Comparison of ENCODE assay signal across 28 mouse cellular contexts in the genomic region with DNA sequence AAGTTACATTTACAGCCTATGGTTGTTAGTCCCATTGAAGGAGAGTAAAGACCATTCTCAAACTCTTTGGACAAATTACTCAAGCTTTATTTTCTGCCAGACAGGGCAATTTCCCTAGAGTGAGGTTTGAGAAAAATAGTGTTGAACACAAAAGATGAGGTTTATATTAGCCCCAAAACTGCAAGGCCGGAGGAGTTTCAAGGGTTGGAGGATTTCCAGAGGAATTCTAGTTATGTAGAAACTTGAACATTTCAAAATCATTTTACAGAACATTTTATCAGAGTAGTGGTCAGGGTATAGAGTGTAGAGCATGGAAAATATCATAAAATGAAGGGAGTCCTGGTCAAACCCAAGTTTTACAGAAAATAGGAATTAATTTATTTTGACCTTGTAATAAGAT. TPM values are rescaled to one million over a fixed set of nuclear protein-coding genes. Genes with fewer than 3 reads are reported as not detected.
A peak's percentile ranks its signal among the peaks of the same experiment; 100 is the strongest.
DNase-seq lines count a peak whose midpoint lies in the region; ATAC-seq lines count a peak whose summit lies in the region.
"Had no signal": no experiment of that assay in that cellular context is flagged by ENCODE, and none has a peak within 500 bp of the region (broad histone marks: within the 10 kb centered on the region; RNA-seq: fewer than 3 reads in every experiment).

No protein-coding gene starts in this region.

- no peaks in the 10 kb centered on the region for H3K36me3 ChIP-seq in embryonic facial prominence, embryonic 14.5 days (ENCODE audit: control insufficient read depth, insufficient read depth, low read length)
- peaks cover 21% of the 10 kb centered on the region for H3K36me3 ChIP-seq in embryonic facial prominence, embryonic 10.5 days (replicated peaks)
- no peaks in the 10 kb centered on the region for H3K36me3 ChIP-seq in lung, embryonic 16.5 days (ENCODE audit: control insufficient read depth, insufficient read depth, low read length)
- H3K36me3 ChIP-seq: embryonic facial prominence, embryonic 12.5 days; heart, embryonic 10.5 days; hindbrain, embryonic 13.5 days had no signal

- no peak overlapping the region for H3K4me2 ChIP-seq in embryonic facial prominence, embryonic 14.5 days (ENCODE audit: low read depth, low read length)
- H3K4me2 ChIP-seq in lung, embryonic 16.5 days (ENCODE audit: low read depth, low read length), result no peak overlapping the region
- H3K4me2 ChIP-seq: embryonic facial prominence, embryonic 12.5 days; hindbrain, embryonic 13.5 days had no signal

- no peak overlapping the region for H3K27ac ChIP-seq in embryonic facial prominence, embryonic 14.5 days (replicated peaks; ENCODE audit: low read depth, low read length)
- no peak overlapping the region for H3K27ac ChIP-seq in embryonic facial prominence, embryonic 10.5 days (replicated peaks)
- no peak overlapping the region for H3K27ac ChIP-seq in lung, embryonic 16.5 days (ENCODE audit: low read length)
- H3K27ac ChIP-seq: embryonic facial prominence, embryonic 12.5 days; forebrain, embryonic 10.5 days; heart, embryonic 10.5 days; hindbrain, embryonic 13.5 days; hindbrain, postnatal 0 days had no signal

- H3K27me3 ChIP-seq in embryonic facial prominence, embryonic 14.5 days (replicated peaks; ENCODE audit: control insufficient read depth, insufficient read depth, low read length), result no peaks in the 10 kb centered on the region
- H3K27me3 ChIP-seq in embryonic facial prominence, embryonic 10.5 days (replicated peaks; ENCODE audit: low read depth, poor library complexity, severe bottlenecking), result no peaks in the 10 kb centered on the region
- no peaks in the 10 kb centered on the region for H3K27me3 ChIP-seq in lung, embryonic 16.5 days (ENCODE audit: control insufficient read depth, insufficient read depth, low read depth, low read length)
- H3K27me3 ChIP-seq: embryonic facial prominence, embryonic 12.5 days; hindbrain, embryonic 13.5 days had no signal

- no peak overlapping the region for H3K4me3 ChIP-seq in embryonic facial prominence, embryonic 14.5 days (ENCODE audit: low read depth, low read length)
- no peak overlapping the region for H3K4me3 ChIP-seq in embryonic facial prominence, embryonic 10.5 days
- no peak overlapping the region for H3K4me3 ChIP-seq in lung, embryonic 16.5 days (ENCODE audit: low read length)
- H3K4me3 ChIP-seq: embryonic facial prominence, embryonic 12.5 days; forebrain, embryonic 10.5 days; heart, embryonic 10.5 days; hindbrain, embryonic 13.5 days had no signal

- DNase-seq in embryonic facial prominence, embryonic 14.5 days (ENCODE audit: low spot score), result peak; percentile 51
- no peak for DNase-seq in embryonic facial prominence, embryonic 10.5 days (ENCODE audit: low spot score)
- DNase-seq in lung, postnatal 25 days (ENCODE audit: low spot score), result no peak
- peak; percentile 81 for DNase-seq in NIH3T3 (ENCODE audit: low read depth)
- no peak for DNase-seq in layer of hippocampus, postnatal 14 days (ENCODE audit: low spot score in 2 of 2)
- no peak for DNase-seq in heart, postnatal 36 days
- DNase-seq: adrenal gland, adult 8-10 months; adrenal gland, postnatal 36 days; cerebellum, adult 2 months; cerebellum, postnatal 14 days; embryo, embryonic 11 days; gastrocnemius, postnatal 36 days; heart, adult 11 months; heart, postnatal 10 days had no signal

- WGBS in embryonic facial prominence, embryonic 14.5 days, result 41% methylated on average over 1 of the region's 1 CpGs
- WGBS in embryonic facial prominence, embryonic 10.5 days, result 92% methylated on average over 1 of the region's 1 CpGs
- 25% methylated on average over 1 of the region's 1 CpGs for WGBS in lung, embryonic 16.5 days

- no peak overlapping the region for H3K9ac ChIP-seq in embryonic facial prominence, embryonic 14.5 days (ENCODE audit: low read depth, low read length)
- H3K9ac ChIP-seq in lung, embryonic 16.5 days (ENCODE audit: low read length), result no peak overlapping the region
- H3K9ac ChIP-seq: embryonic facial prominence, embryonic 12.5 days; hindbrain, embryonic 13.5 days had no signal

- no peaks in the 10 kb centered on the region for H3K4me1 ChIP-seq in embryonic facial prominence, embryonic 14.5 days (ENCODE audit: control insufficient read depth, insufficient read depth, low read length)
- H3K4me1 ChIP-seq in embryonic facial prominence, embryonic 10.5 days, result no peaks in the 10 kb centered on the region
- no peaks in the 10 kb centered on the region for H3K4me1 ChIP-seq in lung, embryonic 16.5 days (replicated peaks; ENCODE audit: control insufficient read depth, insufficient read depth, low read length)
- H3K4me1 ChIP-seq: embryonic facial prominence, embryonic 12.5 days; forebrain, embryonic 10.5 days; heart, embryonic 10.5 days; hindbrain, embryonic 13.5 days had no signal

- no peaks in the 10 kb centered on the region for H3K9me3 ChIP-seq in embryonic facial prominence, embryonic 14.5 days (ENCODE audit: control insufficient read depth, low read length)
- no peaks in the 10 kb centered on the region for H3K9me3 ChIP-seq in embryonic facial prominence, embryonic 10.5 days
- no peaks in the 10 kb centered on the region for H3K9me3 ChIP-seq in lung, embryonic 16.5 days (ENCODE audit: control insufficient read depth, low read length)
- H3K9me3 ChIP-seq: embryonic facial prominence, embryonic 12.5 days; forebrain, embryonic 10.5 days; heart, embryonic 10.5 days; hindbrain, embryonic 13.5 days had no signal

- ATAC-seq in embryonic facial prominence, embryonic 14.5 days (ENCODE audit: low read depth), result no peak
- peak; percentile 45; the same call in 1 of the 2 replicates for ATAC-seq in lung, embryonic 16.5 days (ENCODE audit: low read depth)
- ATAC-seq: forebrain, embryonic 14.5 days; hindbrain, postnatal 0 days had no signal

- intact Hi-C loops in heart, postnatal 36 days (cut with DNase I), result no loop called here

RNA-seq across cellular contexts. Expression of gene Scgb2a2, which starts 17.5 kb away (rescaled TPM):
- not detected in 2 replicates for polyA plus RNA-seq in embryonic facial prominence, embryonic 14.5 days (2014; fragmentation: Nextera tagmentation; extraction: Ambion mirVana)
- not detected in 2 replicates for polyA plus RNA-seq in embryonic facial prominence, embryonic 10.5 days (2016; fragmentation: Nextera tagmentation; extraction: Ambion mirVana)
- polyA plus RNA-seq in lung, embryonic 16.5 days (2015; fragmentation: Nextera tagmentation; extraction: Ambion mirVana), result not detected in 2 replicates
- total RNA-seq in layer of hippocampus, postnatal 14 days (2021), result not detected
- not detected for total RNA-seq in heart, postnatal 36 days (2021)
- total RNA-seq: adrenal gland, adult 8-10 months; adrenal gland, postnatal 36 days; common myeloid progenitor, adult 5-6 weeks; gastrocnemius, adult 8-10 months; gastrocnemius, postnatal 36 days; heart, postnatal 10 days; hematopoietic stem cell, adult 5-6 weeks; hindbrain, postnatal 0 days; MEL had no signal
- polyA plus RNA-seq: C2C12; cerebellum, adult 2 months; embryonic facial prominence, embryonic 12.5 days; forebrain, embryonic 10.5 days; forebrain, embryonic 14.5 days; heart, embryonic 10.5 days; heart, embryonic 14.5 days; hindbrain, embryonic 13.5 days; hindbrain, postnatal 0 days; intestine, embryonic 14.5 days had no signal

RNA-seq across cellular contexts. Expression of gene Incenp, which starts 34.5 kb away (rescaled TPM):
- 65.5 and 72.3 TPM in 2 replicates for polyA plus RNA-seq in embryonic facial prominence, embryonic 14.5 days (2014; fragmentation: Nextera tagmentation; extraction: Ambion mirVana)
- polyA plus RNA-seq in embryonic facial prominence, embryonic 10.5 days (2016; fragmentation: Nextera tagmentation; extraction: Ambion mirVana), result 159 and 169 TPM in 2 replicates
- 99.7 and 108 TPM in 2 replicates for polyA plus RNA-seq in lung, embryonic 16.5 days (2015; fragmentation: Nextera tagmentation; extraction: Ambion mirVana)
- 10 to 100 TPM; 18.3 to 18.6 TPM for total RNA-seq in layer of hippocampus, postnatal 14 days (2021)
- 1 to 10 TPM; 6.6 TPM for total RNA-seq in heart, postnatal 36 days (2021)

Comparison
In these comparisons a context has a peak if more than half of its experiments do, and no peak if none do; other contexts are left out.
1. DNase-seq: peak in embryonic facial prominence, embryonic 14.5 days (single experiment) and NIH3T3 (single experiment); none in embryonic facial prominence, embryonic 10.5 days (single experiment), lung, postnatal 25 days (single experiment), layer of hippocampus, postnatal 14 days (0 of 2) and heart, postnatal 36 days (0 of 2).